Mouse (Mus musculus): ENCODE data around the gene Dus1l.

GRCm38 (mm10) chr11:120749430-120749829, 46.8 kb downstream of the Dus1l start:
- TF ChIP-seq CTCF (IDR thresholded peaks at IDR 0.05; ENCODE audit: borderline replicate concordance, control insufficient read depth, extremely low read depth, insufficient read depth, low read length, poor library complexity) (peak; percentile 55; the same call in 1 of the 2 replicates), POLR2A (IDR thresholded peaks at IDR 0.05; ENCODE audit: control insufficient read depth, extremely low read depth, insufficient read depth, low read length, poor library complexity) (no peak)
